Mouse (Mus musculus): ENCODE results near the gene Gpm6b. TPM values are rescaled to one million over a fixed set of nuclear protein-coding genes. Genes with fewer than 3 reads are reported as not detected.
A peak's percentile ranks its signal among the peaks of the same experiment; 100 is the strongest.

The Gpm6b gene
- 4.9 and 5.4 TPM in 2 replicates for total RNA-seq (2021)
- long read RNA-seq, full-length matches to known transcripts, result 9 of 9 reads
- long read RNA-seq, partial matches to known transcripts, result 0 of 9 reads
- long read RNA-seq, other reads (novel, unspliced or antisense), result 0 of 9 reads

GRCm38 (mm10) chrX:166238831-166239460, at the start of gene Gpm6b:
TSS of gene Gpm6b (plus strand) at chrX:166238911.
- peak; percentile 46 for DNase-seq

GRCm38 (mm10) chrX:166196327-166196726, 42.4 kb upstream of the Gpm6b start:
- no peak for DNase-seq

GRCm38 (mm10) chrX:166198266-166198665, 40.4 kb upstream of the Gpm6b start:
- DNase-seq, result no peak

GRCm38 (mm10) chrX:166199812-166200211, 38.9 kb upstream of the Gpm6b start:
- DNase-seq, result no peak

GRCm38 (mm10) chrX:166214576-166214975, 24.1 kb upstream of the Gpm6b start:
- no peak for DNase-seq

GRCm38 (mm10) chrX:166216248-166216647, 22.5 kb upstream of the Gpm6b start:
- DNase-seq, result no peak

- no peak for DNase-seq
These were observed 22.0 kb upstream of the Gpm6b start for GRCm38 (mm10) chrX:166216720-166217119.

GRCm38 (mm10) chrX:166219331-166219730, 19.4 kb upstream of the Gpm6b start:
- no peak for DNase-seq

GRCm38 (mm10) chrX:166226856-166227255, 11.9 kb upstream of the Gpm6b start:
- DNase-seq, result no peak

- DNase-seq, result no peak
These were observed 9.0 kb upstream of the Gpm6b start for GRCm38 (mm10) chrX:166229750-166230149.

GRCm38 (mm10) chrX:166230515-166231267, 8.0 kb upstream of the Gpm6b start:
- DNase-seq, result no peak

- DNase-seq, result no peak
These were observed 2.6 kb upstream of the Gpm6b start for GRCm38 (mm10) chrX:166236131-166236530.

- DNase-seq, result no peak
These were observed 809 bp downstream of the Gpm6b start for GRCm38 (mm10) chrX:166239520-166239919.

GRCm38 (mm10) chrX:166240751-166241150, 2.0 kb downstream of the Gpm6b start:
- no peak for DNase-seq

- no peak for DNase-seq
These were observed 4.7 kb downstream of the Gpm6b start for GRCm38 (mm10) chrX:166243261-166243885.

- no peak for DNase-seq
These were observed 32.8 kb downstream of the Gpm6b start for GRCm38 (mm10) chrX:166271489-166271888.

GRCm38 (mm10) chrX:166272646-166273045, 33.9 kb downstream of the Gpm6b start:
- no peak for DNase-seq

- no peak for DNase-seq
These were observed 41.1 kb downstream of the Gpm6b start for GRCm38 (mm10) chrX:166279861-166280260.

- DNase-seq, result no peak
These were observed 48.2 kb downstream of the Gpm6b start for GRCm38 (mm10) chrX:166286760-166287483.

- no peak for DNase-seq
These were observed 52.6 kb downstream of the Gpm6b start for GRCm38 (mm10) chrX:166291266-166291665.

GRCm38 (mm10) chrX:166293465-166293864, 54.8 kb downstream of the Gpm6b start:
- no peak for DNase-seq

- DNase-seq, result no peak
These were observed 64.1 kb downstream of the Gpm6b start for GRCm38 (mm10) chrX:166302791-166303190.
